Mouse (Mus musculus) cerebellum, adult 2 months (tissue): ENCODE data around the gene Tnip1.

Source experiments
- CTCF ChIP-seq: fragments of 200-500 bp; IDR thresholded peaks from 2 replicates; pipeline ENCODE4 v1.5.1; 2011; ENCODE audit warnings: low read depth, mild to moderate bottlenecking, control low read depth, low read length, moderate library complexity, borderline replicate concordance; ENCODE audit not compliant: insufficient read depth
- POLR2A ChIP-seq: fragments of 200-500 bp; IDR thresholded peaks from 2 replicates; pipeline ENCODE4 v1.6.1; 2011; ENCODE audit warnings: low read length, control low read depth, borderline replicate concordance; ENCODE audit not compliant: insufficient read depth

DNA sequence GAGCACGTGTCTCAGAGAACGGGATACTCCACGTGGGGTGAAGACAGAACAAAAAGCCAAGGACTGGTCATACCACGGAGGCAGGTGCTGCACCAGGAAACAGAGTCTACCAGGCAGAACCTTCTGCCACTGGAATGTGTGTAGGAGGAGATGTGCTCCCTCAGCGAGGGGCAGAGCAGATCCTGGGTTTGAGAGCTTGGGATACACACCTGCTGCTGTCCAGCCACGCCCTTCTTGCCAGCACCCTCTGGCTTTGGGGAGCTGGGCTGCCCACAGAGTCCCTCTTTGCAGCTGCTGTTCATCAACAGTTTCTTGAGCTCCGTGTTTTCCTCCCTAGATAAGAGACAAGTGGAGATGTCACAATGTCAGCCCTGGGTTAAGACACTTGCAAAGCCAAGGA, 33.8 kb downstream of the Tnip1 start:
- no peak for TF ChIP-seq CTCF
- no peak for TF ChIP-seq POLR2A
